Mouse (Mus musculus) stomach, postnatal 0 days (tissue): ENCODE measurements around the gene Hsd3b7. TPM values are rescaled to one million over a fixed set of nuclear protein-coding genes. Genes with fewer than 3 reads are reported as not detected.

Experiments
- ATAC-seq: fragments of 200-750 bp; cut with Nextera tagmentation; 2 replicates; pipeline ENCODE4 v1.8.0; 2017; ENCODE audit not compliant: low FRiP score, low TSS enrichment
- DNase-seq: peaks from one replicate; pipeline ENCODE4 v3.0.0-alpha.2; 2016; ENCODE audit warnings: low spot score
- H3K27ac ChIP-seq: fragments of 300-500 bp; sonication (generic); replicated peaks from 2 replicates; pipeline ENCODE4 v1.5.1; 2014; ENCODE audit warnings: mild to moderate bottlenecking, control low read depth
- H3K27me3 ChIP-seq: fragments of 300-500 bp; sonication (generic); 2 replicates; pipeline ENCODE4 v1.6.1; 2014; ENCODE audit warnings: low read length; ENCODE audit not compliant: control insufficient read depth, insufficient read depth
- H3K36me3 ChIP-seq: fragments of 300-500 bp; sonication (generic); 2 replicates; pipeline ENCODE4 v1.6.1; 2014; ENCODE audit warnings: low read length, mixed read lengths; ENCODE audit not compliant: control insufficient read depth, insufficient read depth
- H3K4me1 ChIP-seq: fragments of 300-500 bp; sonication (generic); replicated peaks from 2 replicates; pipeline ENCODE4 v1.6.1; 2014; ENCODE audit warnings: antibody characterized with exemption; ENCODE audit not compliant: control insufficient read depth, insufficient read depth
- H3K4me2 ChIP-seq: fragments of 300-500 bp; sonication (generic); replicated peaks from 2 replicates; pipeline ENCODE4 v1.6.1; 2014; ENCODE audit warnings: low read depth, mild to moderate bottlenecking, control low read depth, moderate library complexity
- H3K4me3 ChIP-seq: fragments of 300-500 bp; sonication (generic); 2 replicates; pipeline ENCODE4 v1.5.1; 2014; ENCODE audit warnings: low read depth, low read length, control low read depth
- H3K9ac ChIP-seq: fragments of 300-500 bp; sonication (generic); 2 replicates; pipeline ENCODE4 v1.6.1; 2014; ENCODE audit warnings: mild to moderate bottlenecking, low read length, control low read depth, mixed read lengths
- H3K9me3 ChIP-seq: fragments of 300-500 bp; sonication (generic); 2 replicates; pipeline ENCODE4 v1.6.1; 2016; ENCODE audit warnings: low read length; ENCODE audit not compliant: control insufficient read depth
- CTCF ChIP-seq: IDR thresholded peaks from 2 replicates; pipeline ENCODE4 v1.5.1; 2016; ENCODE audit warnings: antibody characterized with exemption, low read depth, mild to moderate bottlenecking, moderate library complexity
- EP300 ChIP-seq: optimal IDR thresholded peaks from 2 replicates; pipeline ENCODE3; 2016; ENCODE audit warnings: antibody characterized with exemption
- WGBS: fragments of 180-500 bp; shearing (Covaris S2); extraction: QIAGEN DNeasy Blood & Tissue Kit; methylation state at CpG from one replicate; pipeline ENCODE4 v1.1.7; 2014; 5-methylcytosine and 5-hydroxymethylcytosine counted together
- polyA plus RNA-seq: library from polyadenylated mRNA; unstranded; fragments of >200 nt; fragmentation: Nextera tagmentation; extraction: Ambion mirVana; gene quantifications from 2 replicates; pipeline ENCODE4 v1.2.1, GENCODE M21; 2015

The Hsd3b7 gene
- polyA plus RNA-seq, 1 experiment from 2014 or later, result 31.7 TPM

DNA sequence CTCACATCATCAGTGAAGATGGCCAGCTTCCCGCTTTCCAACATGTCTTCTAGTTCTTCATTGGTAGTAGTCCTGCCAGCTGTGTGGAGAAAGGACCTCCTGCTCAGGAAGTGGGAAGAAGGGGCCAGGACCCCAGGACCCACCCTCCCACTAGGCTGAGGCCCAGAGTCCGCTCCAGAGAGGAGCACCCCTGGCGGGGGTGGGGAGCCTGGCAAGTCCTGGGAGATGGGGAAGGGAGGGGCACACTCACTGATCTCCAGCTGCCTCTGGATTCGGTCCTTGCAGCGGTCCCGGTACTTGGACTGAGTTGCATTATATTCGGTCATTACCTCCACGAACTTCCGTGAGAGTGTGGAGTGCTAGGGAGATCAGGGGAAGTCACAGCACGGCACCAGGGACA, 10.2 kb downstream of the Hsd3b7 start:
- TF ChIP-seq EP300, result no peak
- no peak for TF ChIP-seq CTCF
- no peak overlapping the region for H3K27ac ChIP-seq
- H3K9ac ChIP-seq, result no peak overlapping the region
- H3K4me1 ChIP-seq, result no peaks in the 10 kb centered on the region
- DNase-seq, result no peak
- no peak for ATAC-seq
- no peak overlapping the region for H3K4me3 ChIP-seq
- H3K4me2 ChIP-seq, result no peak overlapping the region
- H3K9me3 ChIP-seq, result no peaks in the 10 kb centered on the region
- no peaks in the 10 kb centered on the region for H3K36me3 ChIP-seq
- H3K27me3 ChIP-seq, result no peaks in the 10 kb centered on the region
- WGBS, result 80% methylated on average over 10 of the region's 10 CpGs

GRCm38 (mm10) chr7:127811240-127811639, 10.8 kb downstream of the Hsd3b7 start:
- TF ChIP-seq CTCF (no peak), EP300 (no peak)
- ATAC-seq, result no peak
- Histone ChIP-seq H3K9ac (no peak overlapping the region), H3K9me3 (no peaks in the 10 kb centered on the region), H3K4me3 (no peak overlapping the region), H3K4me2 (no peak overlapping the region), H3K36me3 (no peaks in the 10 kb centered on the region), H3K4me1 (no peaks in the 10 kb centered on the region), H3K27me3 (no peaks in the 10 kb centered on the region), H3K27ac (no peak overlapping the region)
- WGBS, result 64% methylated on average over 4 of the region's 4 CpGs
- no peak for DNase-seq

DNA sequence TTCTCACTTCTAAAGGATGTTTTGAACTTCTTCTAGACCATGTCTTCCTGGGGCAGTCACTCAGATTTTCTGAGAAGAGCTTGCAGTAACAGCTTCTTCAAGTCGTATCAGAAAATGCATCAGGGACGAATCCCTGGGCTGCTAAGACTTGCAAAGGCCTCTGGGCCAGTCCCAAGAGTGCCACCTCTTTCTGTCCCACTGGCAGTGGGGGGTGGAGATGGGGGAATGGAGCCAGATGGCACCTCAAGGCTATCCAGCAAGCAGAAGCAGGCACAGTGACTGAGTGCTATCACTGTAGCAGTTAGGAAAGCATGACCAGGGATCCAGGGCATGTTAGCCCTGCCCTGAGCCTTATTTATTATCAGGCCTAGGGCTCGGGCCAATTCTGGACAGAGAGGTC, 11.9 kb downstream of the Hsd3b7 start:
- Histone ChIP-seq H3K9ac (no peak overlapping the region), H3K36me3 (no peaks in the 10 kb centered on the region), H3K4me2 (no peak overlapping the region), H3K27me3 (no peaks in the 10 kb centered on the region), H3K9me3 (no peaks in the 10 kb centered on the region), H3K27ac (no peak overlapping the region), H3K4me3 (no peak overlapping the region), H3K4me1 (no peaks in the 10 kb centered on the region)
- TF ChIP-seq EP300, result no peak
- no peak for TF ChIP-seq CTCF
- DNase-seq (no peak), ATAC-seq (no peak)
- WGBS, result 81% methylated on average over 3 of the region's 3 CpGs

GRCm38 (mm10) chr7:127813821-127814220, 13.4 kb downstream of the Hsd3b7 start:
- 65% methylated on average over 4 of the region's 4 CpGs for WGBS
- Histone ChIP-seq H3K4me2 (no peak overlapping the region), H3K27ac (no peak overlapping the region), H3K9me3 (no peaks in the 10 kb centered on the region), H3K4me1 (no peaks in the 10 kb centered on the region), H3K4me3 (no peak overlapping the region), H3K27me3 (no peaks in the 10 kb centered on the region), H3K36me3 (no peaks in the 10 kb centered on the region), H3K9ac (no peak overlapping the region)
- ATAC-seq (no peak), DNase-seq (no peak)
- no peak for TF ChIP-seq CTCF

DNA sequence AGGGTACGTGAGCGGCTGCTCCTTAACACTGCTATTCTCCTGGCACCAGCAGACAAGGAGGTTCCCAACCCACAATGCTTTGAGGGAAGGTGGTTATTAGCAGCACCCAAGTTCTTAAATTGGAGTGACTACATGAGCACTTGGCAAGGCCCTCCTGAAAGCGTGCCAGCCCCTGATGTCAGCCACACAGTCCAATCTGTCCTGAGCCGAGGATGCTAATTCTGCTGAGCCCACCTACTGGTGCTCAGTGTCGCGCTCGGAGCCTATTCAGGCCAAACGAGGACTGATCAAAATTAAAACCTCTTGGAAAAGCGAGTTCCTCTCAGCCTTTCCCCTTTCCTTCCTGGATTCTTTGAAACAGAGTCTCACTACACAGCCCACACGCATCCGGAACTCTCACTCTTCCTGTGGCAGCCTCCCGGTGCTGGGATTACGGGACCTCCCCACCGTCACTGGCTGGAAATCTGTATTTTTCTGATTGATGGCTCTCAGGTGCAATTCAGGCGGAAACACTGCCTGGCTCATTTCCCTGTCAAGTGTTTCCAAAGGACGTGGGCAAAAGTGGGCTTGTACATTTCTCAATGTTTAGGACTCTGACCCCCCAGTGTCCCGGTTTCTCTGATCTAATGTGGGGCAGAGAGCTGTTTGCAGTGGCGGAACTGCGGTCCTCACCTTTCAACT, 14.0 kb downstream of the Hsd3b7 start:
- no peak overlapping the region for H3K27ac ChIP-seq
- 70% methylated on average over 19 of the region's 19 CpGs for WGBS
- no peak overlapping the region for H3K9ac ChIP-seq
- H3K4me2 ChIP-seq, result no peak overlapping the region
- no peak for TF ChIP-seq EP300
- no peak for TF ChIP-seq CTCF
- H3K9me3 ChIP-seq, result no peaks in the 10 kb centered on the region
- H3K27me3 ChIP-seq, result no peaks in the 10 kb centered on the region
- H3K4me1 ChIP-seq, result no peaks in the 10 kb centered on the region
- ATAC-seq (no peak), DNase-seq (no peak)
- no peaks in the 10 kb centered on the region for H3K36me3 ChIP-seq
- H3K4me3 ChIP-seq, result no peak overlapping the region

DNA sequence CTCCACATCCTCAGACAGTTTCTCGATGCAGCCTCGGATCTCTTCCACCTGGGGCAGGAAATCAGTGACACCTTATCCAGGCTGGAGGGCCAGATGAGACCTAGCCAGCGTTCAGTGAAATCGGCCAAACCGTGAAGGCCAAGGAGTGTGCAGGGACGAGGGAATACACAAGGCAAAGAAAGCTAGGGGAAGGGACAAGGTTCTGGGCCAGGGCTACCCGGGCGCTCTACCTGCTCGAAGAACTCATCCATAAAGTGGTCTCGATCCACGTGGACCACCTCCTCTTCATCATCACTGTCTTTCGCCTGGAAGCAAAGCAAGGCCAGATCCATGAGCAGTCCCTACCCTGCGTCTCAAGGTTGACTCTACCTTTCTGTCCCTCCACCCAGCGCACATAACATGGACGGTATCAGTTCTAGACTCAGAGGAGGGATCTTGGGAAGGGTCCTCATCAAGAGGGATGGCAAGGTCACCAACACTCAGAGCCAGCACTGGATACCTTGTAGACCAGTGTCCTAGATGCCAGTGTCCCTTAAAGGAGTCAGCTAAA, 14.8 kb downstream of the Hsd3b7 start:
- TF ChIP-seq CTCF (no peak), EP300 (no peak)

More for the DNA sequence above, 14.8 kb downstream of the Hsd3b7 start:
- Histone ChIP-seq H3K4me3 (no peak overlapping the region), H3K27ac (no peak overlapping the region), H3K4me1 (no peaks in the 10 kb centered on the region), H3K36me3 (no peaks in the 10 kb centered on the region), H3K27me3 (no peaks in the 10 kb centered on the region), H3K9ac (no peak overlapping the region), H3K4me2 (no peak overlapping the region), H3K9me3 (no peaks in the 10 kb centered on the region)
- 86% methylated on average over 15 of the region's 15 CpGs for WGBS
- DNase-seq, result no peak
- no peak for ATAC-seq
